Mouse (Mus musculus) bone marrow macrophage, adult 2 months (primary cell): ENCODE results near the gene Wdr43.

Source experiments
- CTCF ChIP-seq: IDR thresholded peaks from 2 replicates; pipeline ENCODE4 v1.5.1; 2012; ENCODE audit warnings: low read depth, mild to moderate bottlenecking, low read length, moderate library complexity
- POLR2A ChIP-seq: IDR thresholded peaks from 2 replicates; pipeline ENCODE4 v1.6.1; 2012; ENCODE audit warnings: mild to moderate bottlenecking, low read depth, low read length, borderline replicate concordance

GRCm38 (mm10) chr17:71631806-71632205 is 16.1 kb downstream of the Wdr43 start:
- TF ChIP-seq POLR2A (no peak), CTCF (no peak)
